Mouse (Mus musculus) kidney, embryonic 16.5 days (tissue): ENCODE measurements at regions not wholly inside any gene's neighbourhood (a gene's known extent, or its start where the extent isn't known, plus 50 kb on each side); places are given as distances from the start of the nearest gene placed in this dataset.

Experiments
- ATAC-seq: fragments of 200-750 bp; cut with Nextera tagmentation; 2 replicates; pipeline ENCODE4 v1.8.0; 2017; ENCODE audit warnings: moderate TSS enrichment; ENCODE audit not compliant: low FRiP score, low TSS enrichment
- H3K27ac ChIP-seq: fragments of 300-500 bp; sonication (generic); 2 replicates; pipeline ENCODE4 v1.5.1; 2014; ENCODE audit warnings: low read length
- H3K27me3 ChIP-seq: fragments of 300-500 bp; sonication (generic); 2 replicates; pipeline ENCODE4 v1.6.1; 2014; ENCODE audit warnings: low read length, control low read depth, mixed read lengths; ENCODE audit not compliant: insufficient read depth
- H3K36me3 ChIP-seq: fragments of 300-500 bp; sonication (generic); 2 replicates; pipeline ENCODE4 v1.6.1; 2014; ENCODE audit warnings: low read length, control low read depth, mixed read lengths; ENCODE audit not compliant: insufficient read depth
- H3K4me1 ChIP-seq: fragments of 300-500 bp; sonication (generic); 2 replicates; pipeline ENCODE4 v1.6.1; 2014; ENCODE audit warnings: low read length, control low read depth, mixed read lengths; ENCODE audit not compliant: insufficient read depth
- H3K4me2 ChIP-seq: fragments of 300-500 bp; sonication (generic); replicated peaks from 2 replicates; pipeline ENCODE4 v1.6.1; 2014; ENCODE audit warnings: low read depth, low read length
- H3K4me3 ChIP-seq: fragments of 300-500 bp; sonication (generic); 2 replicates; pipeline ENCODE4 v1.5.1; 2014; ENCODE audit warnings: mild to moderate bottlenecking, low read length
- H3K9ac ChIP-seq: fragments of 300-500 bp; sonication (generic); replicated peaks from 2 replicates; pipeline ENCODE4 v1.6.1; 2014; ENCODE audit warnings: low read length
- H3K9me3 ChIP-seq: fragments of 300-500 bp; sonication (generic); 2 replicates; pipeline ENCODE4 v1.6.1; 2016; ENCODE audit warnings: low read length, control low read depth
- WGBS: fragments of 180-500 bp; shearing (Covaris S2); extraction: QIAGEN DNeasy Blood & Tissue Kit; methylation state at CpG from one replicate; pipeline ENCODE4 v1.1.7; 2014; 5-methylcytosine and 5-hydroxymethylcytosine counted together

DNA sequence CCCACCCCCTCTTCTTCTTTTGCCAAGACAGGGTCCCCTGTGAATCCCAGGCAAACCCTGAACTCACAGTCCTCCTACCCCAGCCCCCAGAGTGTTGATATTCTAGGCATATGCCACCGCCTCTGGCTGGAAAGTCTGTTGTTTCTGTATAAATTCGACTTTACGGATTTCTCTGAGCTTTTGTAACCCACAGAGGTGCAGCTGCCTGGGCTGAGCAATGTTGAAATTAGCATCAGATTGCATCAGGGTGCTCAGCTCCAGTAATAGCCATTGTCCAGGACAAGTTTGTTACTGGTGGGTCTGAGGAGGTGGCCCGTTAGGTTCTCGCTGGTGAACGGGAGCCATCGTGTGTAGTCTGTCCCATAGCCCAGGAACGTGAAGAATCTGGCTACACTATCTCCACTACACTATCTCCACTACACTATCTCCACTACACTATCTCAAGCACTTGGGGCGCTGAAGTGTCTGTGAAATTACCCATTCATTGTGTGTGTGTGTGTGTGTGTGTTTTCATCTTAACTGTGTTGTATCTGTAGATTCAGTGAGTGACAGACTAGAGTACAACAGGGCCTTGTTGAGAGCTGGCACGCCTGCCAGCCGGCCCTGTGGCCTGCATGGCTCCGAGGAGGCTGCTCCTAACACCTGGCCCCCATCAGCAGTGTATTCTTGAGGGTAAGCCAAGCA lies 92.4 kb upstream of the Hnrnpk start:
- no peaks in the 10 kb centered on the region for H3K4me1 ChIP-seq

DNA sequence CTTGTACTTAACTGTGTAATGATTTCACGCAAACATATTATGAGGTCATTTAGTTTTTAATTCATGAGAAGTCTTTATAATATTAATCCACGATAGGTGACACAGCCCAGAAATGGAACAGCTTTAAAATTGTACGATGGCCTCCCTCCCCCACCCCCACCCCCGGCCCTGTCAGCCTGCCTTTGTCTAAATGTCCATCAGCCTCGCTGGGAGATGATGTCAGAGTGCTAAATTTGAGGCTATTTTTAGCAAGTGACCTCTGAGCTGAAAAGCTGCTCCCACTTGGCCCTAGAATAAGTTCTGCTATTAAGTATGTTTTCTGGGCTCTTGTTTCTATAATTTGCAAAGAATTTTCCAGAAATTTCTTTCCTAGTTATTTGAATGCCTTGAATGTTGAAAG lies 91.6 kb upstream of the Hnrnpk start:
- Histone ChIP-seq H3K4me3 (no peak overlapping the region), H3K27me3 (no peaks in the 10 kb centered on the region), H3K9ac (no peak overlapping the region), H3K27ac (no peak overlapping the region), H3K36me3 (no peaks in the 10 kb centered on the region), H3K4me1 (no peaks in the 10 kb centered on the region), H3K9me3 (peaks cover 6% of the 10 kb centered on the region; the same call in 1 of the 2 replicates), H3K4me2 (no peak overlapping the region)
- no peak for ATAC-seq
- whole genome bisulfite sequencing: 69% methylated on average over 5 of the region's 5 CpGs

More for the DNA sequence above, 92.4 kb upstream of the Hnrnpk start:
- H3K4me2 ChIP-seq: no peak overlapping the region
- H3K9me3 ChIP-seq: peaks cover 6% of the 10 kb centered on the region; the same call in 1 of the 2 replicates
- H3K4me3 ChIP-seq: no peak overlapping the region
- WGBS: 80% methylated on average over 12 of the region's 12 CpGs
- no peaks in the 10 kb centered on the region for H3K36me3 ChIP-seq
- ATAC-seq: no peak
- H3K9ac ChIP-seq: no peak overlapping the region
- H3K27ac ChIP-seq: no peak overlapping the region
- no peaks in the 10 kb centered on the region for H3K27me3 ChIP-seq

DNA sequence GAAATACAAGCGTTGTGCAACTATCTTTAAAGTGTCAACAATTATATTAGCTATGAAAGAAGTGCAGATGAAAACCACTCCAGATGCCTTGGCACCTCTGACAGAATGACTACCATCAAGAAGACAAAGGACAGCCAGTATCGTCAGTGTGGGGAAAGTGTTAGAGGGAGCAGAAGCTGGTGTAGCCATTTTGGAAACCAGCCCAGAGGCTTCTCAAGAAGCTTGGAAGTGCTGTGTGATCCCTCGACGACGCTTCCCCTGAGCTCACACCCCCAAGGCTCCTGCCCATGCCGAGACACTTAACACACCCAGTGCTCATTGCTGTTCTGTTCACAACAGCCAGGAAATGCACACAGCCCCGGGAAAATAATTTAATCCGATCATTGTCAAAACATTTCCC lies 87.7 kb upstream of the Hnrnpk start:
- no peak overlapping the region for H3K27ac ChIP-seq
- no peaks in the 10 kb centered on the region for H3K36me3 ChIP-seq
- 48% methylated on average over 8 of the region's 8 CpGs for WGBS
- no peaks in the 10 kb centered on the region for H3K27me3 ChIP-seq
- no peak overlapping the region for H3K4me3 ChIP-seq
- peaks cover 6% of the 10 kb centered on the region; the same call in 1 of the 2 replicates for H3K9me3 ChIP-seq
- no peaks in the 10 kb centered on the region for H3K4me1 ChIP-seq
- no peak overlapping the region for H3K4me2 ChIP-seq
- H3K9ac ChIP-seq: no peak overlapping the region
- no peak for ATAC-seq

DNA sequence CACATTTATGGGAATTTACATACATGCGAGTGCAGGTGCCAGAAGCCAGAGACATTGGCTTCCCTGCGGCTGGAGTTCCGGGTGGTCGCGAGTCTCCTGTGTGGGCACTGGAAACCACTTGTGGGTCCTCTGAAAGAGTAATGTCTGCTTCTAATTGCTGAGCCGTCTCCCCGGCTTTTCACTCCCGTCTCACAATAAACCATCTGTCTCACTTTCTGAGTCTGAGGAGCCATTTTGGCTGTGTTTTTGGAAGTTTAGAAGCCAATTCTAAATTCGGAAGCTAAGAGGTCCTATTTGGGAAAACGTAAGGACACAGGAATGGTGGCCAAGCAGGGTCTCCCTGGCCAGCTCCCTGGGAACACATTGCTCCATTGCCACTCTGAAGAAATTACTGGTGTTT lies 81.9 kb upstream of the Hnrnpk start:
- no peaks in the 10 kb centered on the region for H3K9me3 ChIP-seq
- WGBS: 77% methylated on average over 10 of the region's 10 CpGs
- H3K4me2 ChIP-seq: no peak overlapping the region
- H3K36me3 ChIP-seq: no peaks in the 10 kb centered on the region
- no peak overlapping the region for H3K4me3 ChIP-seq
- H3K27ac ChIP-seq: no peak overlapping the region
- H3K4me1 ChIP-seq: no peaks in the 10 kb centered on the region
- no peak for ATAC-seq
- H3K9ac ChIP-seq: no peak overlapping the region
- H3K27me3 ChIP-seq: no peaks in the 10 kb centered on the region

DNA sequence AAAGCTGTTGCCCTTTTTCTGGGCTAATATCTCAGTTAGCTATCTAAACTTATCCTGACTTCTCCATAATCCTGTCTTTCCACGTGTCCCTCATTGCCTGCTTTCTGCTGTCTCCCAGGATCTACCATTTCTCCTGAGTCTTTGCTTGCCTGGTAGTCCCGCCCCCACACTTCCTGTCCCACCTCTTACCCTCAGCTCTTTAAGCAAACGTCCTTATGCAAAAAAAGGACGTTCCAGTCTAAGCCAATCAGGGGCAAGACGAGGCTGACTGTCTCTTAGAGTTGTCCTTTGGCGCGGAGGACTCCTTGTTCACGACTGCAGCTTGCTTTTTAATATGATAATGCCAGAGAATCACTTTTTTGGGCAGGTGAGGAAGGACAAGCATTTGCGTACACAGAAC lies 79.6 kb upstream of the Hnrnpk start:
- Histone ChIP-seq H3K36me3 (no peaks in the 10 kb centered on the region), H3K4me1 (no peaks in the 10 kb centered on the region), H3K27me3 (no peaks in the 10 kb centered on the region), H3K4me2 (no peak overlapping the region), H3K9ac (no peak overlapping the region), H3K4me3 (no peak overlapping the region), H3K27ac (no peak overlapping the region), H3K9me3 (no peaks in the 10 kb centered on the region)
- WGBS: 69% methylated on average over 9 of the region's 9 CpGs
- no peak for ATAC-seq

DNA sequence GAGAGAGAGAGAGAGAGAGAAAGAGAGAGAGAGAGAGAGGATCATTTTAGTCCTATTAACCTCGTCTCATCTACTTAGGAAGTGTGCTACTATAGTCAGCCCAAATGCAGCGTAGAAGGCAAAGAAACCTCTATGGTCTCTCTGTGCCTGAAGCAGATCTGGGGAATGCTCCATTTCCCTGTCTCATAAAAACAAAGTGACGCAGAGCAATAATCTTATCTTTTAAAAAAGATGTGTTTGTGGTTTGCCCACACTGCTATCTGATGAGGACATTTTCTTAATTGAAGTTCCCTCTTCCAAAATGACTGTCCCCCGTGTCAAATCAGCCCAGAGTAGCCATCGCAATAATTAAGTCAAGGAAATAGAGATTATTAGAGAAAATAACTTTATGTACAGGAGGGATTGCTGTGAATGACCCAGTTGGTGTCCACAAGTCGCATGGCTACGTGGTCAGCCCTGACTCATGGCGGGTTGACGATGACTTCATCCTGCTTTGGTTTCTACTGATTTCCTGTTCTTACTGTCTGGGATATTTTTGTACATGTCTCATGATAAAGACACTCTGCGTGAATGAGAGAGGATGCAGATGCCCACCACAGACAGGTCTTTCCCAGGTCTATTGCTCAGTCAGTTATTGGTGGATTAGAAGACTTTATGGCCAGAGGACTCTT lies 77.9 kb upstream of the Hnrnpk start:
- Histone ChIP-seq H3K4me2 (no peak overlapping the region), H3K9me3 (no peaks in the 10 kb centered on the region), H3K9ac (no peak overlapping the region), H3K4me1 (no peaks in the 10 kb centered on the region), H3K36me3 (no peaks in the 10 kb centered on the region), H3K27me3 (no peaks in the 10 kb centered on the region), H3K27ac (no peak overlapping the region), H3K4me3 (no peak overlapping the region)
- 83% methylated on average over 10 of the region's 10 CpGs for WGBS
- no peak for ATAC-seq

DNA sequence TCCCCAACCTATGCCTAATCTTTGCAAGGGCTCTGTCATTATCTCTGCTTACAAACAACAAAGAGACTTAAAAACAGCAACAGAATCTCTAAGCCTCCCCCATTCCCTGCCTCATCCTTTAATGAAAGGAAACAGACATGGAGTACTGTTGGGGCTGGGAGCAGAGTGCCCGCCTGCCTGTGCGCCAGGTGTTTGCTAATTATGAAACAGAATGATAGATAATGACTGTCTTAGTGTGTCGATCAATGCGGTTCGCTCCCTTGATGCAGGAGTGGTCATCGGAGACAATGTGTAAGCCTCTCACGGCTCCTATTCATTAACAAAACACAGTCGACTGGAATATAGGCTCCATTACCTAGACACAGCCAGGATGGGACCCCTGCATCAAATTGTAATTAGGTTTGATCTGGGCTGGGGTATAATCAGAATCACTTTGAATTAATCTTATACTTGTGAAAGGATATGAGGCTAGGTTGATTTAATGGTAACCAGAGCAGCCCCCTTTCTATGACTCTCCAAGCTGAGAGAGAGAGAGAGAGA lies 77.3 kb upstream of the Hnrnpk start:
- H3K9me3 ChIP-seq: no peaks in the 10 kb centered on the region
- no peak overlapping the region for H3K27ac ChIP-seq
- WGBS: 93% methylated on average over 8 of the region's 8 CpGs
- H3K4me3 ChIP-seq: no peak overlapping the region
- H3K27me3 ChIP-seq: no peaks in the 10 kb centered on the region
- H3K9ac ChIP-seq: no peak overlapping the region
- no peaks in the 10 kb centered on the region for H3K36me3 ChIP-seq
- no peak for ATAC-seq
- H3K4me1 ChIP-seq: no peaks in the 10 kb centered on the region
- H3K4me2 ChIP-seq: no peak overlapping the region

DNA sequence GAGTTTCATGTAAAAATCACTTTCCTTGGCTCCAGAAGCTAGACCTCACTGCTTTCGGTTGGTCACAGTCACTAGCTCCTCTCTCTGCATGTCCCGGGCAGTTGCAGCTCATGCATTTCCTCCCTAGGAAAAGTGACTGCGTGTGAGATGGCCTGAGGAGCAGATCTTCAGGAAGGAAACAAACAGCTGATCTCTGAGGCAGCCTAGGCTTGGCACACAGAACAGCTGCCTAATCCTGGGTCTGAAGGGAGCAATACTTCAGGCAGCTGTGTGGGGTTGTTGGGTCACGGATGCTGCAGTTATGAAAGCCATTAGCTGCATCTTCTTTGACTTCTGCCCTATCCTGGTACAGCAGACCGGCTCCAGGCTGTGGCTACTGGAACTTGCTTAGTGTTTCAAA lies 75.3 kb upstream of the Hnrnpk start:
- no peaks in the 10 kb centered on the region for H3K4me1 ChIP-seq
- H3K27ac ChIP-seq: no peak overlapping the region
- H3K36me3 ChIP-seq: no peaks in the 10 kb centered on the region
- no peaks in the 10 kb centered on the region for H3K9me3 ChIP-seq
- no peak for ATAC-seq
- H3K27me3 ChIP-seq: no peaks in the 10 kb centered on the region
- no peak overlapping the region for H3K4me3 ChIP-seq
- WGBS: 67% methylated on average over 5 of the region's 5 CpGs
- H3K4me2 ChIP-seq: no peak overlapping the region
- H3K9ac ChIP-seq: no peak overlapping the region

DNA sequence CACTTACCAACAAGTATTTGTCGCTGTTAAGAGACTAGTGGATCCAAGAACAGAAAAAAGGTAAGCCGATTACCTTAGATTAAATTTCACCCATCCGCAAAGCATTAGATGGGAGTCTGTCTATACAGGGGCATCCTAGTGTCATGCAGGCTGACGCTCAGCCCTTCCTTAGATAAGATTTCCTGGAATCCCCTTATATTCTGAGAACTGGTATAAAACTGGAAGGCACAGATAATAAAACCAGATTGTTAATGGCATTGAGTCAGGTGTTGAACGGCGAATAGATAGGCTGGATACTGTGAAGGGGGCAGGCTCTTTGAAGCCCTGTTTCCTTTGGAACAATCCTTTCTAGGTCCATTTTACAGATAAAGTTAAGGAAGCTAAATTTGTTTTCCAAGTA lies 74.1 kb upstream of the Hnrnpk start:
- H3K4me1 ChIP-seq: no peaks in the 10 kb centered on the region
- no peak overlapping the region for H3K9ac ChIP-seq
- no peak overlapping the region for H3K4me2 ChIP-seq
- no peak overlapping the region for H3K4me3 ChIP-seq
- H3K27me3 ChIP-seq: peaks cover 7% of the 10 kb centered on the region
- no peak overlapping the region for H3K27ac ChIP-seq
- no peak for ATAC-seq
- no peaks in the 10 kb centered on the region for H3K9me3 ChIP-seq
- WGBS: 84% methylated on average over 6 of the region's 6 CpGs
- no peaks in the 10 kb centered on the region for H3K36me3 ChIP-seq
